In genomic region chr16:42319831-42320230, GRCm38 (mm10) we compare ENCODE assay signal across 14 mouse cellular contexts. TPM values are rescaled to one million over a fixed set of nuclear protein-coding genes. Genes with fewer than 3 reads are reported as not detected.
DNase-seq lines count a peak whose midpoint lies in the region; ATAC-seq lines count a peak whose summit lies in the region.
"Had no signal": no experiment of that assay in that cellular context is flagged by ENCODE, and none has a peak within 500 bp of the region (broad histone marks: within the 10 kb centered on the region; RNA-seq: fewer than 3 reads in every experiment).

No protein-coding gene starts in this region.

- no peak overlapping the region for H3K4me3 ChIP-seq in lung, embryonic 16.5 days (ENCODE audit: low read length)
- H3K4me3 ChIP-seq in kidney, embryonic 15.5 days (replicated peaks), result no peak overlapping the region
- H3K4me3 ChIP-seq: forebrain, embryonic 10.5 days had no signal

- peak; percentile 71 for ATAC-seq in lung, embryonic 16.5 days (ENCODE audit: low read depth)
- no peak for ATAC-seq in megakaryocyte progenitor cell, adult 5-6 weeks (replicated peaks; ENCODE audit: poor library complexity)
- ATAC-seq in kidney, embryonic 15.5 days (replicated peaks; ENCODE audit: low FRiP score), result no peak

- H3K9me3 ChIP-seq in lung, embryonic 16.5 days (ENCODE audit: control insufficient read depth, low read length), result no peaks in the 10 kb centered on the region
- H3K9me3 ChIP-seq in kidney, embryonic 15.5 days (replicated peaks), result no peaks in the 10 kb centered on the region
- H3K9me3 ChIP-seq: forebrain, embryonic 10.5 days had no signal

- no peak overlapping the region for H3K9ac ChIP-seq in lung, embryonic 16.5 days (ENCODE audit: low read length)
- no peak overlapping the region for H3K9ac ChIP-seq in kidney, embryonic 15.5 days

- no peak overlapping the region for H3K4me2 ChIP-seq in lung, embryonic 16.5 days (ENCODE audit: low read depth, low read length)
- no peak overlapping the region for H3K4me2 ChIP-seq in kidney, embryonic 15.5 days

- no peaks in the 10 kb centered on the region for H3K4me1 ChIP-seq in lung, embryonic 16.5 days (replicated peaks; ENCODE audit: control insufficient read depth, insufficient read depth, low read length)
- no peaks in the 10 kb centered on the region for H3K4me1 ChIP-seq in kidney, embryonic 15.5 days
- H3K4me1 ChIP-seq: forebrain, embryonic 10.5 days had no signal

- no peaks in the 10 kb centered on the region for H3K27me3 ChIP-seq in lung, embryonic 16.5 days (ENCODE audit: control insufficient read depth, insufficient read depth, low read depth, low read length)
- H3K27me3 ChIP-seq in kidney, embryonic 15.5 days, result no peaks in the 10 kb centered on the region

- H3K36me3 ChIP-seq in lung, embryonic 16.5 days (ENCODE audit: control insufficient read depth, insufficient read depth, low read length), result no peaks in the 10 kb centered on the region
- no peaks in the 10 kb centered on the region for H3K36me3 ChIP-seq in kidney, embryonic 15.5 days
- H3K36me3 ChIP-seq: forebrain, embryonic 10.5 days had no signal

- peak; percentile 24 to 46 for DNase-seq in heart, adult 18-20 months
- DNase-seq in heart, postnatal 36 days, result no peak
- DNase-seq in adrenal gland, postnatal 36 days, result peak; percentile 7 to 41
- DNase-seq in cerebellum, postnatal 36 days, result peak; percentile 82 to 86
- DNase-seq in frontal cortex, postnatal 25 days (ENCODE audit: low spot score in 2 of 2), result no peak
- DNase-seq: B cell, adult 2 months; gastrocnemius, postnatal 10 days; thymus, postnatal 14 days had no signal

- H3K27ac ChIP-seq in lung, embryonic 16.5 days (ENCODE audit: low read length), result peak overlapping the region; percentile 72
- no peak overlapping the region for H3K27ac ChIP-seq in kidney, embryonic 15.5 days
- H3K27ac ChIP-seq: forebrain, embryonic 10.5 days had no signal

- intact Hi-C loops in heart, postnatal 36 days (cut with DNase I), result no loop called here

RNA-seq across cellular contexts. Expression of gene Gap43, which starts 20.6 kb away (rescaled TPM):
- under 1 TPM; 0.17 to 0.41 TPM for total RNA-seq in heart, adult 18-20 months (2021)
- under 1 TPM; 0.24 to 0.78 TPM for total RNA-seq in heart, postnatal 36 days (2021)
- total RNA-seq in adrenal gland, postnatal 36 days (2021), result 1 to 10 TPM; 1.4 to 2.2 TPM
- polyA plus RNA-seq in lung, embryonic 16.5 days (2015; fragmentation: Nextera tagmentation; extraction: Ambion mirVana), result 15.9 and 20.6 TPM in 2 replicates
- not detected in 2 replicates for total RNA-seq in megakaryocyte progenitor cell, adult 5-6 weeks (2015)
- not detected in 2 replicates for total RNA-seq in megakaryocyte progenitor cell, adult 5-6 weeks (2017)
- polyA plus RNA-seq in kidney, embryonic 15.5 days (2015; fragmentation: Nextera tagmentation; extraction: Ambion mirVana), result 17.0 and 35.6 TPM in 2 replicates
- total RNA-seq: megakaryocyte-erythroid progenitor cell, adult 5-6 weeks; MEL had no signal

Comparison
In these comparisons a context has a peak if more than half of its experiments do, and no peak if none do; other contexts are left out.
1. DNase-seq: peak in heart, adult 18-20 months (2 of 2), adrenal gland, postnatal 36 days (2 of 2) and cerebellum, postnatal 36 days (2 of 2); none in heart, postnatal 36 days (0 of 2) and frontal cortex, postnatal 25 days (0 of 2).